Mouse (Mus musculus): ENCODE measurements around the gene Nepro. TPM values are rescaled to one million over a fixed set of nuclear protein-coding genes. Genes with fewer than 3 reads are reported as not detected.

Gene Nepro
- polyA plus RNA-seq, 1 experiment from 2014 or later = 9.9 TPM

DNA sequence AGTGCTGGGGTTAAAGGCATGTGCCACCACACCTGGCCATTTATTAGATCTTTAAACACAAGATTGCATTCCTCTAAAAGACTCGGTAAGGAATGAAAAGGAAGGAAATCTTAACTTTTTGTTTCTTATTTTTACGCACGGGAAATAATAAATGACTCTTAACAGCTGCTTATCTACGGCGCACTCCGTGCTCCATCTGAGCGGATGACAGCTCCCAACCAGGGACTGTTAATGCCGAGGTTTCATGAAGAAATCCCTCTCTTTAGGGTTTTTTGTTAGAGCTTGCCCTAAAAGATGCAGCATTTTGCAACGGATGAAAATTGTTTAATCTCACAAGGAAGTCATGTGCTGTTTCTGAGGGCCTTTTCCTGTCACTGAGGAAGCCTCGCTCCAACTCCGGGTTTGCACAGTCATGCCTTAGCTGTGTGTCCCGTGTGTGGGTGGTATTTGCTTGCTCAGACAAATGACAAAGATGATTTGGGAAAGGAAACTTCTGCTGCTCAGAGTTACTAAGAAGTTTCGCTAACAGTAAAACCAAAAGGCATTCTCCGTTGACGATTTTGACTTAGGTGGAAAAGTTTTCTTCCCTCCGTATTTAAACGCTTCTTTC lies 54.5 kb downstream of the Nepro start:
- Histone ChIP-seq H3K4me3 (no peak overlapping the region), H3K9ac (replicated peaks) (no peak overlapping the region), H3K27me3 (no peaks in the 10 kb centered on the region), H3K9me3 (no peaks in the 10 kb centered on the region), H3K4me1 (no peaks in the 10 kb centered on the region), H3K4me2 (replicated peaks) (no peak overlapping the region), H3K27ac (replicated peaks) (no peak overlapping the region), H3K36me3 (no peaks in the 10 kb centered on the region)
- WGBS = 86% methylated on average over 17 of the region's 17 CpGs
- ATAC-seq (ENCODE audit: low FRiP score, low read depth) = no peak

DNA sequence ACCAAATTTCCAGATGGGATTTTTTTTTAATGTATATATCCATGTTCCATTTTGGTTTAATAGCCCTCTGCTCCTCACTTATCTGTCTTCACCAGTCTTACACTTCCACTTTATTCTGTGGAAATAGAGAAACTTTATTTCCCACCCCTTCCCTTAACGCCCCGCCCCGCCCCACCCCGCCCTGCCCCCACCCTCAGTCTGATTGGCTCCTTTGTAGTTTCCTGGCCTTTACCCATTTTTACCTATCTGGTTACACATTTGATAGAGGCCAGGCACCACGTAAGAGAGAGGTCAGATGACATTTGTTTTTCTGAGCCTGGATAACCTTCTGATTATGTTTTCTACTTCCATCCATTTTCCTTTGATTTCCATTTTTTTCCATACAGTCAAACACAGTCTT lies 55.4 kb downstream of the Nepro start:
- Histone ChIP-seq H3K4me3 (no peak overlapping the region), H3K27me3 (no peaks in the 10 kb centered on the region), H3K9me3 (no peaks in the 10 kb centered on the region), H3K4me2 (replicated peaks) (no peak overlapping the region), H3K9ac (replicated peaks) (no peak overlapping the region), H3K36me3 (no peaks in the 10 kb centered on the region), H3K27ac (replicated peaks) (no peak overlapping the region), H3K4me1 (no peaks in the 10 kb centered on the region)
- no peak for ATAC-seq (ENCODE audit: low FRiP score, low read depth)
- 95% methylated on average over 5 of the region's 5 CpGs for WGBS

DNA sequence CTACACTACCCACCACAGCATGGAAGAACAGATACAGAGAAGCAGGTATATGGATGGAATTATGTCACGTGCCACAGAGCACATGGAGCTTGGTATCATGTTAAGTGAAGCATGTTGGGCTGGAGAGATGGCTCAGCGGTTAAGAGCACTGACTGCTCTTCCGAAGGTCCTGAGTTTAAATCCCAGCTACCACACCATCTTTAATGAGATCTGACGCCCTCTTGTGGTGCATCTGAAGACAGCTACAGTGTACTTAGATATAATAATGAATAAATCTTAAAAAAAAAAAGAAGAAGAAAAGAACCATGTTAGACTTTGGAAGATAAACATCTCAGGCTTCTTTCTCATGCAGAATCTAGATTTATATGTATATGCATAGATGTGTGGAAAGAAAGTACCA lies 56.6 kb downstream of the Nepro start:
- no peaks in the 10 kb centered on the region for H3K4me1 ChIP-seq
- no peak overlapping the region for H3K27ac ChIP-seq (replicated peaks)
- ATAC-seq (ENCODE audit: low FRiP score, low read depth) = no peak
- no peak overlapping the region for H3K4me2 ChIP-seq (replicated peaks)
- no peaks in the 10 kb centered on the region for H3K9me3 ChIP-seq
- WGBS = 65% methylated on average over 4 of the region's 4 CpGs
- no peaks in the 10 kb centered on the region for H3K36me3 ChIP-seq
- no peak overlapping the region for H3K9ac ChIP-seq (replicated peaks)
- H3K4me3 ChIP-seq = no peak overlapping the region
- H3K27me3 ChIP-seq = no peaks in the 10 kb centered on the region

Other genes starting within 250 kb of the Nepro start
- 52.4 and 67.7 TPM in 2 replicates for gene Boc, start 165.4 kb upstream of the Nepro start, polyA plus RNA-seq (2016; fragmentation: Nextera tagmentation; extraction: Ambion mirVana)
- 37.9 and 40.1 TPM in 2 replicates for gene Gtpbp8, start 22.1 kb downstream of the Nepro start, polyA plus RNA-seq (2016; fragmentation: Nextera tagmentation; extraction: Ambion mirVana)
- gene Cd200r1, start 41.4 kb downstream of the Nepro start, polyA plus RNA-seq (2016; fragmentation: Nextera tagmentation; extraction: Ambion mirVana) = 0.64 and 0.79 TPM in 2 replicates
- 0.17 TPM in 1 of 2 replicates, not detected in the other for gene Cd200r4, start 87.4 kb downstream of the Nepro start, polyA plus RNA-seq (2016; fragmentation: Nextera tagmentation; extraction: Ambion mirVana)
- not detected in 2 replicates for gene Cd200r2, start 142.8 kb downstream of the Nepro start, polyA plus RNA-seq (2016; fragmentation: Nextera tagmentation; extraction: Ambion mirVana)
- not detected in 2 replicates for gene Cd200r3, start 219.4 kb downstream of the Nepro start, polyA plus RNA-seq (2016; fragmentation: Nextera tagmentation; extraction: Ambion mirVana)

Measured in midbrain, embryonic 12.5 days (tissue).